Mouse (Mus musculus) lung, postnatal 14 days (tissue): ENCODE measurements around the gene Klf11.

Experiments
- DNase-seq: peaks from one replicate; pipeline ENCODE4 v3.0.0; 2021

The Klf11 gene

GRCm38 (mm10) chr12:24705502-24706263, 54.6 kb downstream of the Klf11 start:
- DNase-seq, result no peak

GRCm38 (mm10) chr12:24706764-24707479, 55.8 kb downstream of the Klf11 start:
- no peak for DNase-seq

GRCm38 (mm10) chr12:24707480-24707802, 56.4 kb downstream of the Klf11 start:
- no peak for DNase-seq

- peak; percentile 96 for DNase-seq
Observed at GRCm38 (mm10) chr12:24707954-24708823, 57.1 kb downstream of the Klf11 start, which contains the start of gene Rrm2. Gene Rrm2 (plus strand): TSS chr12:24708241.

- no peak for DNase-seq
Observed at GRCm38 (mm10) chr12:24708824-24709218, 57.7 kb downstream of the Klf11 start.

- no peak for DNase-seq
Observed at GRCm38 (mm10) chr12:24709409-24709808, 58.3 kb downstream of the Klf11 start.

GRCm38 (mm10) chr12:24709831-24710508, 58.9 kb downstream of the Klf11 start:
- DNase-seq, result peak; percentile 61

- DNase-seq, result no peak
Observed at GRCm38 (mm10) chr12:24710672-24711071, 59.6 kb downstream of the Klf11 start.
